Mouse (Mus musculus): Measurements from ENCODE around the gene BC005561. TPM values are rescaled to one million over a fixed set of nuclear protein-coding genes. Genes with fewer than 3 reads are reported as not detected.
"Not testable (repeated sequence)": the region's sequence is repeated elsewhere in the genome, so short reads cannot be mapped to it uniquely, and the experiment has no call there.

Gene BC005561
- polyA plus RNA-seq, 1 experiment from 2014 or later = 16.7 TPM

- Histone ChIP-seq H3K4me3 (ENCODE audit: low read depth, low read length) (peak overlapping the region; percentile 81), H3K27me3 (ENCODE audit: control insufficient read depth, insufficient read depth, low read length) (no peaks in the 10 kb centered on the region), H3K9me3 (replicated peaks; ENCODE audit: control insufficient read depth, low read length) (no peaks in the 10 kb centered on the region), H3K9ac (replicated peaks; ENCODE audit: low read length) (0 out of 2 replicates have a peak overlapping the region, but pooled peaks have one; percentile 40), H3K4me1 (ENCODE audit: control insufficient read depth, insufficient read depth, low read length) (no peaks in the 10 kb centered on the region), H3K36me3 (replicated peaks; ENCODE audit: control insufficient read depth, insufficient read depth, low read depth, low read length) (no peaks in the 10 kb centered on the region), H3K27ac (replicated peaks; ENCODE audit: low read depth, low read length) (no peak overlapping the region), H3K4me2 (ENCODE audit: low read depth, low read length) (no peak overlapping the region)
- DNase-seq (ENCODE audit: low spot score) (no peak), ATAC-seq (replicated peaks; ENCODE audit: insufficient number of reproducible peaks, low FRiP score, low TSS enrichment, low read depth) (peak; percentile 19; the same call in 1 of the 2 replicates)
- WGBS = 0% methylated on average over 2 of the region's 2 CpGs
Measured at GRCm38 (mm10) chr5:104507829-104508194, 340 bp upstream of the BC005561 start.

- H3K9ac ChIP-seq (replicated peaks; ENCODE audit: low read length) = no peak overlapping the region
- no peak overlapping the region for H3K27ac ChIP-seq (replicated peaks; ENCODE audit: low read depth, low read length)
- DNase-seq (ENCODE audit: low spot score) (no peak), ATAC-seq (replicated peaks; ENCODE audit: insufficient number of reproducible peaks, low FRiP score, low TSS enrichment, low read depth) (no peak)
- no peak overlapping the region for H3K4me2 ChIP-seq (ENCODE audit: low read depth, low read length)
- no peaks in the 10 kb centered on the region; the same call in 1 of the 2 replicates for H3K36me3 ChIP-seq (replicated peaks; ENCODE audit: control insufficient read depth, insufficient read depth, low read depth, low read length)
- H3K4me1 ChIP-seq (ENCODE audit: control insufficient read depth, insufficient read depth, low read length) = no peaks in the 10 kb centered on the region
- no peak overlapping the region for H3K4me3 ChIP-seq (ENCODE audit: low read depth, low read length)
- H3K9me3 ChIP-seq (replicated peaks; ENCODE audit: control insufficient read depth, low read length) = no peaks in the 10 kb centered on the region
- 95% methylated on average over 3 of the region's 3 CpGs for WGBS
- no peaks in the 10 kb centered on the region for H3K27me3 ChIP-seq (ENCODE audit: control insufficient read depth, insufficient read depth, low read length)
Measured at GRCm38 (mm10) chr5:104511211-104511610, 3.1 kb downstream of the BC005561 start.

GRCm38 (mm10) chr5:104538612-104539011, 30.5 kb downstream of the BC005561 start:
- no peak overlapping the region for H3K4me2 ChIP-seq (ENCODE audit: low read depth, low read length)
- no peaks in the 10 kb centered on the region for H3K4me1 ChIP-seq (ENCODE audit: control insufficient read depth, insufficient read depth, low read length)
- 94% methylated on average over 1 of the region's 1 CpGs for WGBS
- H3K27me3 ChIP-seq (ENCODE audit: control insufficient read depth, insufficient read depth, low read length) = no peaks in the 10 kb centered on the region
- H3K36me3 ChIP-seq (replicated peaks; ENCODE audit: control insufficient read depth, insufficient read depth, low read depth, low read length) = peaks cover 14% of the 10 kb centered on the region
- DNase-seq (ENCODE audit: low spot score) = no peak
- H3K9me3 ChIP-seq (replicated peaks; ENCODE audit: control insufficient read depth, low read length) = no peaks in the 10 kb centered on the region
- no peak for ATAC-seq (replicated peaks; ENCODE audit: insufficient number of reproducible peaks, low FRiP score, low TSS enrichment, low read depth)
- no peak overlapping the region for H3K9ac ChIP-seq (replicated peaks; ENCODE audit: low read length)
- H3K27ac ChIP-seq (replicated peaks; ENCODE audit: low read depth, low read length) = no peak overlapping the region
- H3K4me3 ChIP-seq (ENCODE audit: low read depth, low read length) = no peak overlapping the region

DNA sequence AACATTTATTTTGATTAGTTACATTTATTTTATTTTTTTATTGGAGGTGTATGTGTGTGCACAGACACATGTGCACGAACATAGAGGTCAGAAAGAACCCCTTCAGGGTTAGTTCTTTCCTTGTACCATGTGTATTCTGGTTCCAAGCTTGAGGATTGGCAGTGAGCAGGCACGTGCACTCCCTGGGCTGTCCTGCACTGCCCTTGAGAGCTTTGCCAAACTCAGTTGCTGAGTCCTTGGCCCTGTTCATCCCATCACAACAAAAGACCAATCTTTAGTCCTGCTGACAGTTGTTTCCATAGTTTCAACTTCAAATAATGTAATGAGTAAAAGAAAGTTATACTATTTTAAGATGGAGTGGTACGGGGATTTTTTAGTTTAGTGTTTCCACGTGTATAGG, 31.2 kb downstream of the BC005561 start:
- WGBS = 92% methylated on average over 4 of the region's 4 CpGs
- no peaks in the 10 kb centered on the region for H3K9me3 ChIP-seq (replicated peaks; ENCODE audit: control insufficient read depth, low read length)
- H3K4me3 ChIP-seq (ENCODE audit: low read depth, low read length) = no peak overlapping the region
- H3K4me2 ChIP-seq (ENCODE audit: low read depth, low read length) = no peak overlapping the region
- H3K27me3 ChIP-seq (ENCODE audit: control insufficient read depth, insufficient read depth, low read length) = no peaks in the 10 kb centered on the region
- ATAC-seq (replicated peaks; ENCODE audit: insufficient number of reproducible peaks, low FRiP score, low TSS enrichment, low read depth) = no peak
- DNase-seq (ENCODE audit: low spot score) = no peak
- no peak overlapping the region for H3K9ac ChIP-seq (replicated peaks; ENCODE audit: low read length)
- H3K27ac ChIP-seq (replicated peaks; ENCODE audit: low read depth, low read length) = no peak overlapping the region
- H3K36me3 ChIP-seq (replicated peaks; ENCODE audit: control insufficient read depth, insufficient read depth, low read depth, low read length) = peaks cover 14% of the 10 kb centered on the region
- H3K4me1 ChIP-seq (ENCODE audit: control insufficient read depth, insufficient read depth, low read length) = no peaks in the 10 kb centered on the region

- H3K4me3 ChIP-seq (ENCODE audit: low read depth, low read length); H3K9ac ChIP-seq (replicated peaks; ENCODE audit: low read length); H3K4me1 ChIP-seq (ENCODE audit: control insufficient read depth, insufficient read depth, low read length); H3K4me2 ChIP-seq (ENCODE audit: low read depth, low read length); H3K9me3 ChIP-seq (replicated peaks; ENCODE audit: control insufficient read depth, low read length); H3K36me3 ChIP-seq (replicated peaks; ENCODE audit: control insufficient read depth, insufficient read depth, low read depth, low read length); H3K27ac ChIP-seq (replicated peaks; ENCODE audit: low read depth, low read length); H3K27me3 ChIP-seq (ENCODE audit: control insufficient read depth, insufficient read depth, low read length): not testable (repeated sequence)
- 32% methylated on average over 1 of the region's 1 CpGs for WGBS
- DNase-seq (ENCODE audit: low spot score) (peak; percentile 74), ATAC-seq (replicated peaks; ENCODE audit: insufficient number of reproducible peaks, low FRiP score, low TSS enrichment, low read depth) (0 out of 2 replicates have a peak, but pooled peaks have one; percentile 25)
Measured at GRCm38 (mm10) chr5:104568079-104568478, 59.9 kb downstream of the BC005561 start.

DNA sequence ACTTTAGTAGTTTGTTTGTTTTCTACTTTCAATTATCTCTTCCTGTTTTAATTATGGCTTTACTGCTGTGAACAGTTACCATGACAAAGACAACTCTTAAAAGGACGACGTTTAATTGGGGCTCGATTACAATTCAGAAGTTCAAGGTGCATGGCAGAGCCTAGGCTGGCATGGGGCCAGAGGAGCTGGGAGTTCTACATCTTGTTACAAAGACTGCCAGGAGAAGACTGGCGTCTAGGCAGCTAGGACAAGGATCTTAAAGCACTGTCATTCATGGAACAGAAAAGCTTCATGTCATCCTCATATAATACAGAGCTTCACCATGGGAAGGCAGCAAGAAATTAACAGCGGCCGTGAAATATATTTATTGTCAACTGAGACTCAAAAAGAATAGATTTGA, 62.6 kb downstream of the BC005561 start:
- Histone ChIP-seq H3K4me2 (ENCODE audit: low read depth, low read length) (no peak overlapping the region), H3K4me1 (ENCODE audit: control insufficient read depth, insufficient read depth, low read length) (no peaks in the 10 kb centered on the region), H3K9me3 (replicated peaks; ENCODE audit: control insufficient read depth, low read length) (no peaks in the 10 kb centered on the region), H3K9ac (replicated peaks; ENCODE audit: low read length) (no peak overlapping the region), H3K4me3 (ENCODE audit: low read depth, low read length) (peak overlapping the region; percentile 51), H3K27ac (replicated peaks; ENCODE audit: low read depth, low read length) (no peak overlapping the region), H3K27me3 (ENCODE audit: control insufficient read depth, insufficient read depth, low read length) (no peaks in the 10 kb centered on the region), H3K36me3 (replicated peaks; ENCODE audit: control insufficient read depth, insufficient read depth, low read depth, low read length) (peaks cover 5% of the 10 kb centered on the region; the same call in 1 of the 2 replicates)
- ATAC-seq (replicated peaks; ENCODE audit: insufficient number of reproducible peaks, low FRiP score, low TSS enrichment, low read depth) (no peak), DNase-seq (ENCODE audit: low spot score) (no peak)
- 52% methylated on average over 6 of the region's 6 CpGs for WGBS

- not testable (repeated sequence) for H3K4me2 ChIP-seq (ENCODE audit: low read depth, low read length); H3K27ac ChIP-seq (replicated peaks; ENCODE audit: low read depth, low read length); H3K27me3 ChIP-seq (ENCODE audit: control insufficient read depth, insufficient read depth, low read length); H3K36me3 ChIP-seq (replicated peaks; ENCODE audit: control insufficient read depth, insufficient read depth, low read depth, low read length); H3K9me3 ChIP-seq (replicated peaks; ENCODE audit: control insufficient read depth, low read length); H3K4me1 ChIP-seq (ENCODE audit: control insufficient read depth, insufficient read depth, low read length)
- WGBS = 4% methylated on average over 18 of the region's 19 CpGs
- ATAC-seq (replicated peaks; ENCODE audit: insufficient number of reproducible peaks, low FRiP score, low TSS enrichment, low read depth) = peak; percentile 96
- peak overlapping the region; percentile 51 for H3K4me3 ChIP-seq (ENCODE audit: low read depth, low read length)
- peak; percentile 88 for DNase-seq (ENCODE audit: low spot score)
- peak overlapping the region; percentile 71 for H3K9ac ChIP-seq (replicated peaks; ENCODE audit: low read length)
Measured at GRCm38 (mm10) chr5:104571282-104571921, 63.2 kb downstream of the BC005561 start.

Data from embryonic facial prominence, embryonic 11.5 days (tissue).